Mouse (Mus musculus) bone marrow macrophage, adult 2 months (primary cell): Measurements from ENCODE around the gene Ogfrl1. TPM values are rescaled to one million over a fixed set of nuclear protein-coding genes. Genes with fewer than 3 reads are reported as not detected.

Experiments used
- H3K27ac ChIP-seq: 2 replicates; pipeline ENCODE4 v1.5.1; 2012; ENCODE audit warnings: low read depth, low read length; ENCODE audit not compliant: insufficient read depth
- H3K4me1 ChIP-seq: 2 replicates; pipeline ENCODE4 v1.6.1; 2012; ENCODE audit warnings: low read length; ENCODE audit not compliant: control insufficient read depth, insufficient read depth
- H3K4me3 ChIP-seq: 2 replicates; pipeline ENCODE4 v1.5.1; 2012; ENCODE audit warnings: mild to moderate bottlenecking, low read length, moderate library complexity; ENCODE audit not compliant: insufficient read depth
- CTCF ChIP-seq: IDR thresholded peaks from 2 replicates; pipeline ENCODE4 v1.5.1; 2012; ENCODE audit warnings: low read depth, mild to moderate bottlenecking, low read length, moderate library complexity
- POLR2A ChIP-seq: IDR thresholded peaks from 2 replicates; pipeline ENCODE4 v1.6.1; 2012; ENCODE audit warnings: mild to moderate bottlenecking, low read depth, low read length, borderline replicate concordance
- polyA plus RNA-seq: library from polyadenylated mRNA; stranded (reverse); fragments of >200 nt; gene quantifications from 2 replicates; pipeline ENCODE4 v1.2.4, GENCODE M21; 2012; ENCODE audit not compliant: missing spikeins, insufficient read depth, insufficient read length

The Ogfrl1 gene
- polyA plus RNA-seq = 33.2 and 39.7 TPM in 2 replicates

- no peak within 1 kb of the TSS for H3K4me3 ChIP-seq
- TF ChIP-seq POLR2A (no peak), CTCF (no peak)
- peaks cover 8% of the 10 kb centered on the region for H3K4me1 ChIP-seq
- H3K27ac ChIP-seq = no peak within 1 kb of the TSS
Measured at GRCm38 (mm10) chr1:23397623-23398022, at the start of gene Ogfrl1. Gene Ogfrl1, minus strand, starts transcription at chr1:23397772.

DNA sequence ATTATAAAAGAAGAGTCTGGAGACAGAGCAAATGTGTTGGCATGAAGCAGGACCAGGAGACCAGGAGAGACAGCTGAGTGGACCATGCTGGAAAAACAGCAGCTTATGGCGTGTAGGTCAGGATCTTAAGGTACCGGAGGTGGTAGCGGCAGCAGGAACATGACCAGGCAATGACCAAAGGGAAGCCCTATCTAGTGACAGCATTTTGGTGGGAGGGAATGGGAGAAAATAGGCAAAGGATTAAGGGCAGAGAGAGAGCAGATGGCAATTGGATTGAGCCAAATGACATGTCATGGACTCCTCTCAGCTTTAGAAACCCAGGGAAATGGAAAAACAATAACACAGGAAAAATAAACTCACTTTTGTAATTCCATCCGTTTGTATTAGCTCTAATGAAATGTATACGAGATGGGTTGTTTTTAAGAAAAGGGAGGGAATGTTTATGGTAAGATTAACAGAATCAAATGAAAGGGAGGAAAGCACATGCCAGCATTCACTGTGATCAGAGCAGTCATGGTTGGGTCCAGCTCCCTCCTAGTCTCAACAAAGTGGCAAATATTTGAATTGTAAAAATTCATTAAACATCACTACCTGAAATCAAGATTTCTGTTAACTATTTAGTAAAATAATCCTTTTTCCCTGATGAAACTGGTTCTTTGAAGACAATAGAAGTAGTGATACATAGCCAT is 48.3 kb upstream of the Ogfrl1 start:
- Histone ChIP-seq H3K27ac (no peak overlapping the region), H3K4me1 (peaks cover 7% of the 10 kb centered on the region), H3K4me3 (no peak overlapping the region)
- TF ChIP-seq POLR2A (no peak), CTCF (no peak)

GRCm38 (mm10) chr1:23433612-23434011 is 36.0 kb upstream of the Ogfrl1 start:
- TF ChIP-seq CTCF = no peak
- no peak for TF ChIP-seq POLR2A
- H3K4me1 ChIP-seq = peaks cover 22% of the 10 kb centered on the region
- H3K27ac ChIP-seq = peak overlapping the region; percentile 96
- no peak overlapping the region for H3K4me3 ChIP-seq

DNA sequence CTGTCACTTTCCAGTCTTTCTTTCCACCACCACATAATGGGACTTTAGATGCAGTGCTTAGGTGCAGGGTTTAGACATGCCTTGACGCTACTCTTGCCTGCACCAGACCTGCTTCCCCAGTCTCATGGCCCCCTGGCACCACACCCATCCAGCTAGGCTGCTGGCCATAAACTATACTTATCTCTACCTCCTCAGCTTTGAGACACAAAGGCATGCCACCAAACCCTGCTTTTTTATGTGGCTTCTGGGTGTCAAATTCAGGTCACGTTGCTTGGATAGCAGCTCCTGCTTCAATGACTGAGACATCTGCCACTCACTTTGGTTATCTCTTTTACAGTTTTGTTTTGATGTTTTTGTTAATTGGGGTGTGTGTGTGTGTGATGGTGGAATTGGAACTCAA is 28.9 kb upstream of the Ogfrl1 start:
- H3K27ac ChIP-seq = no peak overlapping the region
- 0 out of 2 replicates have a peak, but pooled peaks cover 2% of the 10 kb centered on the region for H3K4me1 ChIP-seq
- no peak for TF ChIP-seq POLR2A
- no peak overlapping the region for H3K4me3 ChIP-seq

GRCm38 (mm10) chr1:23418941-23419340 is 21.4 kb upstream of the Ogfrl1 start:
- Histone ChIP-seq H3K4me1 (peaks cover 6% of the 10 kb centered on the region), H3K4me3 (no peak overlapping the region), H3K27ac (no peak overlapping the region)
- no peak for TF ChIP-seq CTCF
- TF ChIP-seq POLR2A = no peak

- TF ChIP-seq CTCF (no peak), POLR2A (no peak)
- H3K4me3 ChIP-seq = no peak overlapping the region
- no peak overlapping the region for H3K27ac ChIP-seq
- peaks cover 6% of the 10 kb centered on the region for H3K4me1 ChIP-seq
Measured at GRCm38 (mm10) chr1:23418059-23418458, 20.5 kb upstream of the Ogfrl1 start.

DNA sequence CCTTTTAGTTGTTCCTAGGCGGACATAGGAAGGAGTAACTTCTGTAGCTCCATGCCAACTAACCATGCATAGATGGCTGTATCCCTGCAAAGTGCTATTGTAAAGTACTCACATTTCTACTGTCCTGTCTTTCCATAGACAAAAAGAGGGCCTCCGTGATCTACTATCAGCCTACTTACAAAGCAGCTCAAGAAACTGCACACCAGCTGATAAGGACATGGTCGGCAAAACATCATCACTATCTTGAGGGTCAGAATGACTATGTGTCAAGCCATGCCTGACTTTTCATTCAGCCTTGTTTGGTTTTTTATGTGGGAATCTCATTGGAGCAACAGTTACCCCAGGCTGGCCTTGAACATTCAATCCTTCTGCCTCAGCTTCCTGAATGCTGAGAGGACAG is 20.0 kb upstream of the Ogfrl1 start:
- Histone ChIP-seq H3K4me3 (no peak overlapping the region), H3K27ac (no peak overlapping the region), H3K4me1 (peaks cover 6% of the 10 kb centered on the region)
- no peak for TF ChIP-seq POLR2A
- no peak for TF ChIP-seq CTCF

- Histone ChIP-seq H3K4me1 (no peaks in the 10 kb centered on the region), H3K4me3 (no peak overlapping the region), H3K27ac (no peak overlapping the region)
- no peak for TF ChIP-seq POLR2A
- TF ChIP-seq CTCF = no peak
Measured at GRCm38 (mm10) chr1:23411533-23411932, 14.0 kb upstream of the Ogfrl1 start.

- TF ChIP-seq CTCF (no peak), POLR2A (no peak)
- no peak overlapping the region for H3K27ac ChIP-seq
Measured at GRCm38 (mm10) chr1:23409960-23410359, 12.4 kb upstream of the Ogfrl1 start.

GRCm38 (mm10) chr1:23402401-23402800 is 4.8 kb upstream of the Ogfrl1 start:
- Histone ChIP-seq H3K4me1 (peaks cover 7% of the 10 kb centered on the region), H3K4me3 (no peak overlapping the region), H3K27ac (no peak overlapping the region)
- TF ChIP-seq POLR2A (no peak), CTCF (no peak)

More at GRCm38 (mm10) chr1:23409960-23410359, 12.4 kb upstream of the Ogfrl1 start:
- no peaks in the 10 kb centered on the region for H3K4me1 ChIP-seq
- no peak overlapping the region for H3K4me3 ChIP-seq
